Mouse (Mus musculus) intestine, embryonic 14.5 days (tissue): ENCODE measurements around the gene Pum2. TPM values are rescaled to one million over a fixed set of nuclear protein-coding genes. Genes with fewer than 3 reads are reported as not detected.

Experiments used
- polyA plus RNA-seq: library from polyadenylated mRNA; unstranded; fragments of >200 nt; fragmentation: Nextera tagmentation; extraction: Ambion mirVana; gene quantifications from 2 replicates; pipeline ENCODE4 v1.2.1, GENCODE M21; 2014

Pum2 gene
- polyA plus RNA-seq, 1 experiment from 2014 or later: 59.2 TPM

Other genes with a start within 250 kb of the Pum2 start
- 46.5 and 50.5 TPM in 2 replicates for gene Rhob, start 174.1 kb upstream of the Pum2 start, polyA plus RNA-seq
- not detected in 2 replicates for gene Slc7a15, start 75.1 kb upstream of the Pum2 start, polyA plus RNA-seq
- 93.8 and 96.9 TPM in 2 replicates for gene Sdc1, start 97.2 kb downstream of the Pum2 start, polyA plus RNA-seq
- gene Laptm4a, start 247.5 kb downstream of the Pum2 start, polyA plus RNA-seq: 185 and 204 TPM in 2 replicates